Mouse (Mus musculus) midbrain, embryonic 11.5 days (tissue): ENCODE measurements around the gene Ccdc180. TPM values are rescaled to one million over a fixed set of nuclear protein-coding genes. Genes with fewer than 3 reads are reported as not detected.

Source experiments
- ATAC-seq: fragments of 200-750 bp; cut with Nextera tagmentation; 2 replicates; pipeline ENCODE4 v1.8.0; 2017; ENCODE audit warnings: moderate TSS enrichment, moderate library complexity; ENCODE audit not compliant: low FRiP score
- DNase-seq: peaks from one replicate; pipeline ENCODE4 v3.0.0; 2015; ENCODE audit warnings: low spot score; ENCODE audit errors: missing footprints
- H3K27ac ChIP-seq: fragments of 300-500 bp; sonication (generic); 2 replicates; pipeline ENCODE4 v1.5.1; 2014; ENCODE audit warnings: low read depth, low read length
- H3K27me3 ChIP-seq: fragments of 300-500 bp; sonication (generic); 2 replicates; pipeline ENCODE4 v1.6.1; 2014; ENCODE audit warnings: mild to moderate bottlenecking, low read length, moderate library complexity, mixed read lengths; ENCODE audit not compliant: control insufficient read depth, insufficient read depth
- H3K36me3 ChIP-seq: fragments of 300-500 bp; sonication (generic); 2 replicates; pipeline ENCODE4 v1.6.1; 2014; ENCODE audit warnings: mild to moderate bottlenecking, low read length, moderate library complexity, mixed read lengths; ENCODE audit not compliant: control insufficient read depth, insufficient read depth
- H3K4me1 ChIP-seq: fragments of 300-500 bp; sonication (generic); 2 replicates; pipeline ENCODE4 v1.6.1; 2014; ENCODE audit warnings: low read length; ENCODE audit not compliant: control insufficient read depth, insufficient read depth
- H3K4me2 ChIP-seq: fragments of 300-500 bp; sonication (generic); 2 replicates; pipeline ENCODE4 v1.6.1; 2014; ENCODE audit warnings: mild to moderate bottlenecking, moderate library complexity
- H3K4me3 ChIP-seq: fragments of 300-500 bp; sonication (generic); 2 replicates; pipeline ENCODE4 v1.5.1; 2014; ENCODE audit warnings: low read depth, low read length
- H3K9ac ChIP-seq: fragments of 300-500 bp; sonication (generic); 2 replicates; pipeline ENCODE4 v1.6.1; 2014; ENCODE audit warnings: low read length
- H3K9me3 ChIP-seq: fragments of 300-500 bp; sonication (generic); 2 replicates; pipeline ENCODE4 v1.6.1; 2016; ENCODE audit warnings: low read length; ENCODE audit not compliant: control insufficient read depth
- WGBS: fragments of 180-500 bp; shearing (Covaris S2); extraction: QIAGEN DNeasy Blood & Tissue Kit; methylation state at CpG from one replicate; pipeline ENCODE4 v1.1.7; 2014; 5-methylcytosine and 5-hydroxymethylcytosine counted together
- polyA plus RNA-seq: library from polyadenylated mRNA; unstranded; fragments of >200 nt; fragmentation: Nextera tagmentation; extraction: Ambion mirVana; gene quantifications from 2 replicates; pipeline ENCODE4 v1.2.1, GENCODE M21; 2014

Gene Ccdc180
- polyA plus RNA-seq, 1 experiment from 2014 or later = not detected

DNA sequence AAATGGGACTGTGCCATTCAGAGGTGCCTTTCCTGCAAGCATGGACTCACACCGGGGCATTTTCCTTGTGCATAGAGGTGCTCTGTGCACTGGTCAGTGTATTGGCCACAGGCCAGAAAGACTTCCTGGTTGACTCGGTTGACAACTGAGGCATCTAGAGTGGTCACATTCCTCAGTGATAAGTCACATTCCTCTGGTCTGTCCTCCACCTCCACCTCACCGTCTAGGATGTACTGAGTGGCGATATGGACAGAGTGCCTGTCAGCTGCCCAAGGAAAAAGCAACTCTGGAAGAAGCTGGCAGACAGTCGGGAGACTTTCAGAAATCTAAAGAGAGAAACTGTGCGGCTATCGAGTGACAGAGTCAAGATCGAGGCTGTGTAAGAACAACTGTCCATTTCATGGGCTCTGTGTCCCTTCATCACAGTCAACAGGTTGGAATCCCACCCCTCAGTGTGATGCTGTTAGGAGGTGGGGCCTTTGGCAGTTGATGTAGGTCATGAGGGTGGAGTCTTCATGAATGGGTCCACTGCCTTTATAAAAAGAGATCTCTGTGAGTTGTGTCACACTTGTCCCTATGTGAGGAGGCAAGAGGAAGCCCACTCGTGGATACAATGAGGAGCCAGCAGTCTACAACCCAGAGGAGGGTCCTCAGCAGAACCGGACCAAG is 74.8 kb downstream of the Ccdc180 start, which contains the start of gene Tdrd7:
Gene Tdrd7 (plus strand): TSS at position 564 of the 669 bp plus-strand sequence.
- Histone ChIP-seq H3K9ac (no peak within 1 kb of the TSS), H3K4me3 (no peak within 1 kb of the TSS), H3K36me3 (no peaks in the 10 kb centered on the region), H3K4me2 (no peak within 1 kb of the TSS), H3K27me3 (no peaks in the 10 kb centered on the region), H3K9me3 (no peaks in the 10 kb centered on the region), H3K27ac (no peak within 1 kb of the TSS), H3K4me1 (peaks cover 24% of the 10 kb centered on the region)
- DNase-seq (no peak), ATAC-seq (no peak)
- 82% methylated on average over 10 of the region's 10 CpGs for WGBS

DNA sequence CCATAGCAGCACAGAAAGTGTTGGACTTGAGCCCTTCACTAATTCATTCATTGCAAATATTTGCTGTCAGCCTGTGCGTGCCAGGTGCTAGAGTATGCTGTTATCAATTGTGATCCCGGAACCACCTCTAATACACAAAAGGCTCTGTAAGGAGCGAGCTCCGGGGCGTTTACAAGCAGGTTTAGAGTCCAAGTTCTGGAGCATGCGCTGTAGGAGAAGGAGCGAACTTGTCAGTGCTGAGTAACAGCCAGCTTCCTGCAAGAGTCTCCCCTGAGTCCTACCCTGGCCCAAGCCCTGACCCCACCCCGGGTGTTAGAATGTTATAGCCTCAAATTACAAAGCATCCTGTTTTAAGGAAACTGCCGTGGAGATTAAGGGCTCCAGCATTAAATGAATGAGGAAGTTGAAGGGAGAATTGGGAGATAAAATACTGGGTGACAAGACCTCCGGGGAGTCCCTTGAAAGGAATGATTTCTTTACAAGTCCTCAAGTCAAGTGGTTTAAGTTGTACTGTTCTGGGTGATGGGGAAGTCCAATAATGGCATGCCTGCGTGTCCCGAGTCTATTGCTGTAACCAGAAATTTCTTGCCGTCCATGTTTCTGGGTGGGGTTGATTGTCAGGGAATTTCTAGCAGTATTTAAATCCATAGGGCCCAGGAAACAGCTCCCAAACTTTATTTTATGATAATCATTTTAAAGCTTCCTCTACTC is 75.8 kb downstream of the Ccdc180 start:
- no peak for DNase-seq
- no peaks in the 10 kb centered on the region for H3K27me3 ChIP-seq
- H3K9ac ChIP-seq = no peak overlapping the region
- 34% methylated on average over 13 of the region's 13 CpGs for WGBS
- H3K4me3 ChIP-seq = no peak overlapping the region
- no peak for ATAC-seq
- no peak overlapping the region for H3K27ac ChIP-seq
- H3K4me1 ChIP-seq = peaks cover 24% of the 10 kb centered on the region
- H3K4me2 ChIP-seq = no peak overlapping the region
- H3K36me3 ChIP-seq = no peaks in the 10 kb centered on the region
- no peaks in the 10 kb centered on the region for H3K9me3 ChIP-seq

DNA sequence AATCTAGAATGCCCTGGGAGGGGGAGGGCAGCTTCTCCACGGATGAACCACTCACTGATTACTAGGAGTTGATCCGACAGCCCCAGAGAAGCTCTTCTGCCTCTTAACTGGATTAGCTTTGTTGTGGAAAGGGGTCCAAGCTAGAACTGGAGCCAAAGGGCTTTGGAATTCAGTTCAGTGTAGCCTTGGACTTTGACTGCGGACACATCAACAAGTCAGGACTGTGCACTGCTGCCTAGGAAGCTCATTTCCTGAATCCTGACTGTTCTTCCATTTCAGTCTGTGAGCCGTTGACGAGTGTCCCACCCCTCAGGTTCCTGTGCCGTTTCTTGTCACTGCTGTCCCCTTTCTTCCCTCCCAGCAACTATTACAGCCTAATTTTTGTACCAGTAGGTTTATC is 76.6 kb downstream of the Ccdc180 start:
- Histone ChIP-seq H3K27me3 (no peaks in the 10 kb centered on the region), H3K4me2 (no peak overlapping the region), H3K9ac (no peak overlapping the region), H3K9me3 (no peaks in the 10 kb centered on the region), H3K36me3 (no peaks in the 10 kb centered on the region), H3K4me3 (no peak overlapping the region), H3K4me1 (peaks cover 24% of the 10 kb centered on the region), H3K27ac (no peak overlapping the region)
- DNase-seq (peak; percentile 92), ATAC-seq (no peak)
- 8% methylated on average over 6 of the region's 6 CpGs for WGBS

DNA sequence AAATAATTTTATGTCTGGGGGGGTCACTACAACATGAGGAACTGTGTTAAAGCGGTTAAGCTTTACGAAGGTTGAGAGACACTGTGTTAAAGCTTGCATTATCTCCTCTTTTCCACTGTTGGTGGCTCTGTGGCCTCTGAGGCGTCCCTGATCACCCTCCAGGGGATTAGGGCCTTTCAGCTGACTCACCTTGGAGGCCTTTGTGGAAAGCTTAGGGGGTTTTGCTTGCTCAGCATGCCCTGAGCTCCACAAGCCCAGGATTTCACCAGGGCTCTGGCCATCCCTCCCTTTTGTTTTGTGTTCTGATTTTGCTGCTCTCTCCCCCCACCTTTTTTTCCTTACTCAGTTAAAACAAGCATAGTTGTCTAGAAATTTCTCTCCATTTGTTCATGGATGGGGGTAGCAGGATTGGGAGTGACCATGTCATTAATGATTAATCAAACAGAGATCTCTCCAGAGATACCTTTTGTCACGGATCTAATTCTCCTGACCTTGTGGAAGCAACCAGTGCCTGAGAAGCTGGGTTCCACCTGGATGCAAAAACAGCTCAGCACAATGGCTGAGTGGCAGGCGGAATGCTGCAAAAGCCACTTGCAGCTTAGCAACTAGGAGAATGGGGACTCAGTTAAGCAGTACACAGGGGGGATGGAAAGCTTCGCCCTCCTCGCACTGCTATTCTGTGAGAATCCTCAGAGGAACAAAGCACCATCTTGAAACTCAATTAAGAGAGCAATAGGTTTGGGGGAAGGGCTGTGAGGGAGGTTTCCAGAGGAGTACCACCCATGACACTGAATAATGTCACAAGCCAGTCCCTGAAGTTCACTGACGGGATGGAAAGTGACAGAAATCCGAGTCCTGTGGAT is 77.6 kb downstream of the Ccdc180 start:
- DNase-seq (peak; percentile 90), ATAC-seq (peak; percentile 35; the same call in 1 of the 2 replicates)
- Histone ChIP-seq H3K4me2 (no peak overlapping the region), H3K27me3 (peaks cover 2% of the 10 kb centered on the region; the same call in 1 of the 2 replicates), H3K36me3 (no peaks in the 10 kb centered on the region), H3K4me3 (no peak overlapping the region), H3K4me1 (peaks cover 26% of the 10 kb centered on the region), H3K9ac (no peak overlapping the region), H3K27ac (no peak overlapping the region; the same call in 1 of the 2 replicates), H3K9me3 (no peaks in the 10 kb centered on the region)
- 12% methylated on average over 9 of the region's 9 CpGs for WGBS

DNA sequence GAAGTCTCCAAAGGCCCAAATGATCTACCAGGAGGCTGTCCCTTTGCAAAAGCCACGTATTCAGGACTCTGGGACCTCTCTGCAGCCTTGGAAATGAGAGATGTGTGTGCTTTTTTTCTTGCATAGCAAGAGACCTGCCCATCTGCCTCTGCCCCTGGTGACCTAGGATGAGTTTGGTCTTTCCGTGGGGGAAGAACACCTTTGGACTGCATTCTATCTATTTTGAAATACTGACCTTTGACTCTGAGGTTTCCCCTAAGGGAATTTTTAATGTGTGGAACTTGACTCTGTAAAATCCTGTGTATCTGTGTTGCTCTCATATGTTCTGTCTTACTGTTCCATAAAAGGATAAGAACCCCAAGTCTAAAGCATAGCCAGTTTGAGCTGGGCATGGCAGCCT is 78.9 kb downstream of the Ccdc180 start:
- 66% methylated on average over 2 of the region's 2 CpGs for WGBS
- no peak for DNase-seq
- Histone ChIP-seq H3K9me3 (no peaks in the 10 kb centered on the region), H3K4me3 (no peak overlapping the region), H3K36me3 (no peaks in the 10 kb centered on the region), H3K27ac (no peak overlapping the region), H3K9ac (no peak overlapping the region), H3K27me3 (peaks cover 5% of the 10 kb centered on the region), H3K4me1 (peaks cover 35% of the 10 kb centered on the region), H3K4me2 (no peak overlapping the region)
- no peak for ATAC-seq

DNA sequence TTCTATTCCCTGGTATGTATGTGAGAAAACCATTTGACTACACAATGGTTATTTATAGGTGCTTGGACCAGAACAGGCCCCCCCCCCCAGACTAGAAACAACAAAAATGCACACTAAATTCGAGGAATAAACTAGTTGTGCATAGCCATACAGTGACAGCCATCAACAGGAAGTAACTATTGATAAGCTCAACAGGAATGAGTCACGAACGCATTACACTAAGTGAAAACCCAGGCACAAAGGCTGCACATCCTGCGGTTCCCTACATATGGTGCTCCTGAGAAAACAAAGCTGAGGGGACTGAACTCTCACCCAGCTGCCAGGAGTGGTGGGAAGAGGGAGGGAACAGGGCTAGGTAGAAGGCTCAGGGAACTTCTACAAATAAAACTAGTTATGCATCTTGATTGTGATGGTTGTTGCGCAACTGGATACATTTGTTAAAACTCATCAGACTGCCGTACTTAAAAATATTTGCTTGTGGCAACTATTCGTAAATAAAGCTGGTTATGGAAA is 80.0 kb downstream of the Ccdc180 start:
- no peak overlapping the region for H3K27ac ChIP-seq
- no peak overlapping the region for H3K4me2 ChIP-seq
- H3K9ac ChIP-seq = no peak overlapping the region
- H3K27me3 ChIP-seq = peaks cover 5% of the 10 kb centered on the region
- H3K9me3 ChIP-seq = no peaks in the 10 kb centered on the region
- H3K4me1 ChIP-seq = peaks cover 35% of the 10 kb centered on the region
- H3K4me3 ChIP-seq = no peak overlapping the region
- no peak for ATAC-seq
- no peak for DNase-seq
- no peaks in the 10 kb centered on the region for H3K36me3 ChIP-seq
- 73% methylated on average over 7 of the region's 7 CpGs for WGBS

DNA sequence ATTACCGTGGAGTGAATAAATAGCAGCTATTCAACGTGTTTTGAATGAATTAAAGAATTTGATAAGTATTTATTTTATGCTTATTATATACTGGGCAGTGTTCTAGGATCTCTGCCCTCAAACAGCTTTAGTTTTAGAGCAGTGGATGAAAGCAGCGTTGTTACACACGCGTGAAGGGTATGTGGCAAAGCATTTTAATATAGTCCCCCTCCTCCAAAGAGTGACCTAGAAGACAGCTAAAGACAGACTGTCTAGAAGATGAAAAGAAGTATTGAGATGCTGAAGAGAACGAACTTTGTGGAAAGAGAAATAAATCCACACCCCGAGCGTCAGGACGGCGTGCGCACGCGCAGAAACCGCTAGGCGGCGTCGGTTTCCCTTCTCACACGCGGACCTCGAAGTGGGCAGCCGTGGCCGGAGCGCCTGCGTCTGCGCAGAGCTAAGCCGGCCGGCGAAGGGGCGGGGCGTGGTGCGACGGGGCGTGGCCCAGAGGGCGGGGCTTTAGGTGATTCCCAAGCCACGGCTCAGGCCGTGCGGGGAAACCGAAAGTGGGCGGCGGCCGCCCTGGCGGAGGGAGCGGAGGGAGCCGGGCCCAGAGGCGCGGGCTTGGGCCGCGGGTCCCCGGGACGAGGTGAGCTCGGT is 81.8 kb downstream of the Ccdc180 start:
- peak overlapping the region; percentile 84 for H3K4me3 ChIP-seq
- peaks cover 5% of the 10 kb centered on the region for H3K27me3 ChIP-seq
- DNase-seq = peak; percentile 100
- H3K9me3 ChIP-seq = no peaks in the 10 kb centered on the region
- no peak overlapping the region for H3K27ac ChIP-seq
- peak overlapping the region; percentile 68 for H3K9ac ChIP-seq
- 4% methylated on average over 41 of the region's 51 CpGs for WGBS
- peak overlapping the region; percentile 96 for H3K4me2 ChIP-seq
- ATAC-seq = peak; percentile 98
- H3K36me3 ChIP-seq = no peaks in the 10 kb centered on the region
- H3K4me1 ChIP-seq = peaks cover 29% of the 10 kb centered on the region

DNA sequence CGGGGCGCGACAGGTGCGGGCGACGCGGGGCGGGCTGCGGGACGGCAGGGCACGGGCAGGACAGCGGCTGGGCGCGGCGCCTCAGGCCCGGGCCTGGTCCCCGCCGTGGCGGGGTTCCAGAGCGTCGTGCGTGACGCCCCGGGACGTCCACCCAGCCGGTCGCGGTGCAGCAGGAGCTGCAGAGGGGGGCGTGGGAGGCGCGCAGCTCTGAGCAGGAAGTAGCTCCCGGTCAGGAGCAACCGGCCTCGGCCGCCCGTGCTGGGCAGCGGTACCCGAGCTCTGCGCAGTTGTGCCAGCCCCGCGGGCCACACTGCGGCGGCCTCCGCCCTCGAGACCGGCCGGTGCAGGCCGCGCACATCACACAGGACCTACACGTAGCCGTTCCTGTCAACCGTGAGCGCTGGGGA is 82.3 kb downstream of the Ccdc180 start:
- no peaks in the 10 kb centered on the region for H3K9me3 ChIP-seq
- H3K4me2 ChIP-seq = peak overlapping the region; percentile 96
- H3K9ac ChIP-seq = peak overlapping the region; percentile 68
- peak overlapping the region; percentile 84 for H3K4me3 ChIP-seq
- no peak overlapping the region for H3K27ac ChIP-seq
- DNase-seq (no peak), ATAC-seq (peak; percentile 81; the same call in 1 of the 2 replicates)
- H3K36me3 ChIP-seq = no peaks in the 10 kb centered on the region
- H3K4me1 ChIP-seq = peaks cover 23% of the 10 kb centered on the region
- 0% methylated on average over 42 of the region's 53 CpGs for WGBS
- peaks cover 5% of the 10 kb centered on the region for H3K27me3 ChIP-seq
